Mouse (Mus musculus) thymus, adult 2 months (tissue): ENCODE measurements around the gene Catsper4. TPM values are rescaled to one million over a fixed set of nuclear protein-coding genes. Genes with fewer than 3 reads are reported as not detected.

Experiments used
- DNase-seq: peaks from one replicate; pipeline ENCODE4 v3.0.0; 2021
- H3K27ac ChIP-seq: fragments of 200-500 bp; 2 replicates; pipeline ENCODE4 v1.5.1; 2012; ENCODE audit warnings: low read length, control low read depth; ENCODE audit not compliant: control insufficient read depth, insufficient read depth
- H3K27me3 ChIP-seq: fragments of 200-500 bp; 2 replicates; pipeline ENCODE4 v1.6.1; 2012; ENCODE audit warnings: mild to moderate bottlenecking, low read length, moderate library complexity, mixed read lengths; ENCODE audit not compliant: control insufficient read depth, insufficient read depth
- H3K36me3 ChIP-seq: fragments of 200-500 bp; 2 replicates; pipeline ENCODE4 v1.6.1; 2012; ENCODE audit warnings: mild to moderate bottlenecking, low read length, moderate library complexity; ENCODE audit not compliant: control insufficient read depth, insufficient read depth
- H3K4me1 ChIP-seq: fragments of 200-500 bp; replicated peaks from 2 replicates; pipeline ENCODE4 v1.6.1; 2012; ENCODE audit warnings: low read length; ENCODE audit not compliant: control insufficient read depth, insufficient read depth
- H3K4me3 ChIP-seq: fragments of 200-500 bp; 2 replicates; pipeline ENCODE4 v1.5.1; 2012; ENCODE audit warnings: mild to moderate bottlenecking, low read length, control low read depth, moderate library complexity; ENCODE audit not compliant: control insufficient read depth, insufficient read depth
- CTCF ChIP-seq: fragments of 200-500 bp; IDR thresholded peaks from 2 replicates; pipeline ENCODE4 v1.5.1; 2012; ENCODE audit warnings: mild to moderate bottlenecking, control low read depth, low read length, moderate library complexity, borderline replicate concordance; ENCODE audit not compliant: control insufficient read depth, poor library complexity, insufficient read depth; ENCODE audit errors: extremely low read depth
- POLR2A ChIP-seq: fragments of 200-500 bp; IDR thresholded peaks from 2 replicates; pipeline ENCODE4 v1.6.1; 2012; ENCODE audit warnings: mild to moderate bottlenecking, low read length, control low read depth, moderate library complexity; ENCODE audit not compliant: control insufficient read depth, poor library complexity, insufficient read depth; ENCODE audit errors: extremely low read depth
- WGBS: fragments of 180-500 bp; shearing (Covaris S2); methylation state at CpG from one replicate; pipeline ENCODE4 v1.1.7; 2018; 5-methylcytosine and 5-hydroxymethylcytosine counted together
- polyA plus RNA-seq: library from polyadenylated mRNA; depleted of rRNA; stranded (reverse); fragments of >200 nt; gene quantifications from 2 replicates; pipeline ENCODE4 v1.2.3, GENCODE M21; 2012

Catsper4 gene
- polyA plus RNA-seq, 1 experiment: 0.16 TPM

DNA sequence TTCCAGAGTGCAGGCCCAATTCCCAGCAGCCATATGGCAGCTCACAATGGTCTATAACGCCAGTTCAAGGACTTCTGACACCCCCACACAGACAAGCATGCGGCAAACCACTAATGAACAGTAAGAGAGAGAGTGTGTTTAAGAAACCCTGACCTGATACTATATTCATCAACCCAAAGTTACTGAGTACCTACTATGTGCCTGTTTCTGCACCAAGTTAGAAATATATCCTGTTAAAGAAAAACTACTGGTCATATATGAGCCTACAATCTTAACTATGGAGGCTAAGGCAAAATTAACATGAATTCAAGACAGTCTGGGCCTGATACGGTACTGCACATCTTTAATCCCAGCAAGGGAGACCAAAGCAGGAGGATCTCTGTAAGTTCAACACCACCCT lies 41.6 kb downstream of the Catsper4 start:
- Histone ChIP-seq H3K4me1 (peaks cover 19% of the 10 kb centered on the region), H3K27me3 (no peaks in the 10 kb centered on the region), H3K36me3 (no peaks in the 10 kb centered on the region), H3K27ac (no peak overlapping the region), H3K4me3 (no peak overlapping the region)
- DNase-seq: no peak
- 92% methylated on average over 3 of the region's 3 CpGs for WGBS
- no peak for TF ChIP-seq CTCF
- no peak for TF ChIP-seq POLR2A

DNA sequence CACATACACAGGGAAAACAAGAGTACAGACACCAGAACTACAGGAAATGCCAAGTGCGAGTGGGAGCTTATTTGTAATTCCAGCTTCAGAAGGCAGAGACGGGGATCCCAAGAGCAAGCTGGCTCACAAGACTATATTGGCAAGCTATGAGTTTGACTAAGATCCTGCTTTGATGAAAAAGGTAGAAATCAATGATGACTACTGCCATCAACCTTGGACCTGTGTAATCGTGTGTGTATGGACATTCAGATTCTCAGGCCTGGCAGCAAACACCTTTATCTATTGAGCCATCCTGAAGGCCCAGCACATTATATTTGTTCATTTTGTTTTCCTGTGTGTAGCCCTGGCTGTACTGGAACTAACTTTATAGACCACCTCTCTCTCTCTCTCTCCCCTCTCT lies 43.5 kb downstream of the Catsper4 start:
- H3K27me3 ChIP-seq: no peaks in the 10 kb centered on the region
- H3K4me1 ChIP-seq: peaks cover 19% of the 10 kb centered on the region
- 95% methylated on average over 3 of the region's 3 CpGs for WGBS
- H3K27ac ChIP-seq: no peak overlapping the region
- H3K36me3 ChIP-seq: no peaks in the 10 kb centered on the region
- TF ChIP-seq POLR2A (no peak), CTCF (no peak)
- H3K4me3 ChIP-seq: no peak overlapping the region
- no peak for DNase-seq

DNA sequence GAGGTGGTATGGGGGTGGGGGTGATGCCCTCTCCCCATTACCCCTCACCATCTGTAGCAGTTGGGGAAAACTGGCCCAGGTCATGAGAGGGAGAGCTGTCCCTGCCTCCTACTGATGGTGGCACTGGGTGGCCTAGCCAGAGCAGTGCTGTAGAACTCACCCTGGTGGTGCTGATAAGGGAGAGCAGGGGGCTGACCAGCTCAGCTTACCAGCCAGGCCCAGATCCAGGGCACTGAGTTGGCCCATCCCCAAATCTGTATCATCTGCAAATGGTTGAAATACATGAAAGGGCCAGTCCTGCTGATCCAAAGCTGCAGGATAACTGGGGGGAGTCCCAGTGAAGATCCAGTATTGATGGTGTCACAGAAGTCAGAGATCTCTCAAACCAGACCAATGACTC lies 45.4 kb downstream of the Catsper4 start:
- no peak overlapping the region for H3K27ac ChIP-seq
- no peaks in the 10 kb centered on the region for H3K36me3 ChIP-seq
- H3K4me3 ChIP-seq: no peak overlapping the region
- H3K27me3 ChIP-seq: no peaks in the 10 kb centered on the region
- DNase-seq: no peak
- peaks cover 19% of the 10 kb centered on the region for H3K4me1 ChIP-seq
- TF ChIP-seq POLR2A (no peak), CTCF (no peak)

DNA sequence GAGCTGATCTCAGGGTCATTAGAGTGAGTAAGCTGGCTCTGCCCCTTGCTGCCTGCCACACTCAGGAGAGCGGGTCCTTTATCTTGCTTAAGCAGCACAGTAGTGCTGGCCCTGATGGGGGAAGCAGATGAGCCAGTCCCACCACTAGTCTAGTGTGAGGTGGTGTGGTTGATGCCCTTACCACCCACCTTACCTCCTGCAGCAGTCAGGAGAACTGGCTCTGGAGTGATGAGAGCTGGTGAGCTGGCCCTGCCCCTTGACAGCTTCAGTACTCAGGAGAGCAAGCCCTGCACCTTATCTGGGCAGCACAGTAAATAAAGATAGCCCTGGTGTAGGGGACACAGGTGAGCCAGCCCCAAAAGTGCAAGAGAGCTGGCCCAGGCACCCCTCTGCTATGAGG lies 46.1 kb downstream of the Catsper4 start:
- Histone ChIP-seq H3K27ac (no peak overlapping the region), H3K36me3 (peaks cover 6% of the 10 kb centered on the region; the same call in 1 of the 2 replicates), H3K27me3 (no peaks in the 10 kb centered on the region), H3K4me3 (no peak overlapping the region), H3K4me1 (peaks cover 18% of the 10 kb centered on the region)
- 92% methylated on average over 1 of the region's 1 CpGs for WGBS
- DNase-seq: no peak
- TF ChIP-seq POLR2A (no peak), CTCF (no peak)

DNA sequence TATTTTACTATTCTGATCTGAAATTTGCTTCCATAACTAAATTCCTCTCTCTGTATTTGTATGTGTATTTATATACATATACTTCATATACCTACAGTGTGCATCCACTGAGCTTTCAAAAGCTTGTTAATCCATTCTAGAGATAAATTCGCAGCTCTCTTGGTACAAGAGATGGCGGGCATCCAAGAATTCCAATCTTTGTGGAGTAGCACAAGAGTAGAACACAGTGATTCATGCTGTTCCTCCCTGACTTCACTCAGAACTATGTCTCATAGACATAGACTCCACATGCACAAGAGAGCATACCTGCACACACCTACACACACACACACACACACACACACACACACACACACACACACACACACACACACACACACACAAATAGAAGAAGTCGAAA lies 54.8 kb downstream of the Catsper4 start:
- WGBS: 98% methylated on average over 3 of the region's 3 CpGs
- Histone ChIP-seq H3K27ac (no peak overlapping the region), H3K36me3 (peaks cover 14% of the 10 kb centered on the region; the same call in 1 of the 2 replicates), H3K27me3 (no peaks in the 10 kb centered on the region), H3K4me3 (no peak overlapping the region), H3K4me1 (peaks cover 2% of the 10 kb centered on the region; the same call in 1 of the 2 replicates)
- DNase-seq: no peak
- TF ChIP-seq POLR2A (no peak), CTCF (no peak)

DNA sequence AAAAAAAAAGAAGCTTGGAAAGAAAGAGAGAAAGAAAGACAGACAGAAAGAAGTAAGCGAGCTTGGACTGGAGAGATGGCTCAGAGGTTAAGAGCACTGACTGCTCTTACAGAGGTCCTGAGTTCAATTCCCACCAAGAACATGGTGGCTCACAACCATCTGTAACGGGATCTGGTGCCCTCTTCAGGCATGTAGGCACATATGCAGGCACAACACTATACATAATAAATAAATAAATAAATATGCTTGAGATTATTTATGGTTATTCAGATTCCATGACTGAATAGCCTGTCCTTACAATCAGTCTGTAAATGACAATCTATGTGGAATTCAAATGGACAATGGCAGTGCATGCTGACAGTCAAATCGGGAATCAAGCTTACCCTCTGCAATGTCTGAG lies 60.3 kb downstream of the Catsper4 start:
- DNase-seq: no peak
- Histone ChIP-seq H3K27ac (no peak overlapping the region), H3K36me3 (peaks cover 14% of the 10 kb centered on the region)

More for the DNA sequence above, 60.3 kb downstream of the Catsper4 start:
- 95% methylated on average over 3 of the region's 3 CpGs for WGBS
- TF ChIP-seq POLR2A (no peak), CTCF (no peak)
- Histone ChIP-seq H3K27me3 (no peaks in the 10 kb centered on the region), H3K4me1 (peaks cover 10% of the 10 kb centered on the region), H3K4me3 (no peak overlapping the region)
